Mouse (Mus musculus): ENCODE measurements at regions not wholly inside any gene's neighbourhood (a gene's known extent, or its start where the extent isn't known, plus 50 kb on each side); places are given as distances from the start of the nearest gene placed in this dataset.

- Histone ChIP-seq H3K4me3 (no peak overlapping the region), H3K36me3 (no peaks in the 10 kb centered on the region), H3K9me3 (no peaks in the 10 kb centered on the region), H3K27ac (peak overlapping the region; percentile 66), H3K4me1 (replicated peaks) (peaks cover 16% of the 10 kb centered on the region), H3K27me3 (ENCODE audit: insufficient read depth, poor library complexity, severe bottlenecking) (no peaks in the 10 kb centered on the region)
- 87% methylated on average over 10 of the region's 10 CpGs for WGBS
- no peak for DNase-seq (ENCODE audit: low spot score)
These were observed 53.4 kb downstream of the Rpl37a start for GRCm38 (mm10) chr1:72764522-72764921.

- H3K36me3 ChIP-seq: no peaks in the 10 kb centered on the region
- no peak for DNase-seq (ENCODE audit: low spot score)
- H3K9me3 ChIP-seq: no peaks in the 10 kb centered on the region
- H3K4me3 ChIP-seq: no peak overlapping the region
- no peak overlapping the region for H3K27ac ChIP-seq
- H3K4me1 ChIP-seq (replicated peaks): peaks cover 16% of the 10 kb centered on the region
- WGBS: 83% methylated on average over 20 of the region's 20 CpGs
- no peaks in the 10 kb centered on the region for H3K27me3 ChIP-seq (ENCODE audit: insufficient read depth, poor library complexity, severe bottlenecking)
These were observed 54.1 kb downstream of the Rpl37a start for GRCm38 (mm10) chr1:72765046-72765810.

- no peak for DNase-seq (ENCODE audit: low spot score)
- WGBS: 89% methylated on average over 7 of the region's 7 CpGs
- H3K27me3 ChIP-seq (ENCODE audit: insufficient read depth, poor library complexity, severe bottlenecking): no peaks in the 10 kb centered on the region
These were observed 54.9 kb upstream of the Igfbp2 start for GRCm38 (mm10) chr1:72769428-72769827.

GRCm38 (mm10) chr1:72772708-72773107 lies 51.6 kb upstream of the Igfbp2 start:
- H3K4me3 ChIP-seq: no peak overlapping the region
- DNase-seq (ENCODE audit: low spot score): no peak
- no peak overlapping the region for H3K27ac ChIP-seq
- H3K4me1 ChIP-seq (replicated peaks): no peaks in the 10 kb centered on the region
- H3K27me3 ChIP-seq (ENCODE audit: insufficient read depth, poor library complexity, severe bottlenecking): no peaks in the 10 kb centered on the region
- no peaks in the 10 kb centered on the region for H3K36me3 ChIP-seq
- 87% methylated on average over 5 of the region's 5 CpGs for WGBS
- no peaks in the 10 kb centered on the region for H3K9me3 ChIP-seq

More at GRCm38 (mm10) chr1:72769428-72769827, 54.9 kb upstream of the Igfbp2 start:
- H3K27ac ChIP-seq: no peak overlapping the region
- H3K9me3 ChIP-seq: no peaks in the 10 kb centered on the region
- H3K4me3 ChIP-seq: no peak overlapping the region
- H3K36me3 ChIP-seq: no peaks in the 10 kb centered on the region
- peaks cover 12% of the 10 kb centered on the region for H3K4me1 ChIP-seq (replicated peaks)

- H3K4me1 ChIP-seq (replicated peaks): no peaks in the 10 kb centered on the region
- no peaks in the 10 kb centered on the region for H3K9me3 ChIP-seq
- WGBS: 86% methylated on average over 3 of the region's 3 CpGs
- DNase-seq (ENCODE audit: low spot score): no peak
- H3K4me3 ChIP-seq: no peak overlapping the region
- no peak overlapping the region for H3K27ac ChIP-seq
- no peaks in the 10 kb centered on the region for H3K36me3 ChIP-seq
- H3K27me3 ChIP-seq (ENCODE audit: insufficient read depth, poor library complexity, severe bottlenecking): no peaks in the 10 kb centered on the region
These were observed 51.1 kb upstream of the Igfbp2 start for GRCm38 (mm10) chr1:72773234-72773633.
